Mouse (Mus musculus) ES-E14 (cell line): ENCODE results near the gene Mthfd1l.

Experiments used
- HCFC1 ChIP-seq: IDR thresholded peaks from 2 replicates; pipeline ENCODE4 v1.6.1; 2012; ENCODE audit warnings: low read length, inconsistent platforms, borderline replicate concordance; ENCODE audit not compliant: insufficient read depth
- MAFK ChIP-seq: IDR thresholded peaks from 2 replicates; pipeline ENCODE4 v1.6.1; 2014; ENCODE audit warnings: mild to moderate bottlenecking, low read depth, low read length, inconsistent platforms; ENCODE audit not compliant: insufficient read depth
- ZC3H11A ChIP-seq: IDR thresholded peaks from 2 replicates; pipeline ENCODE4 v1.6.1; 2012; ENCODE audit warnings: low read depth, mild to moderate bottlenecking, inconsistent platforms, low read length, borderline replicate concordance
- ZNF384 ChIP-seq: IDR thresholded peaks from 2 replicates; pipeline ENCODE4 v1.6.1; 2012; ENCODE audit warnings: low read depth, low read length, inconsistent platforms

GRCm38 (mm10) chr10:4079643-4080244, 106.8 kb downstream of the Mthfd1l start:
- TF ChIP-seq ZNF384 (no peak), MAFK (no peak), ZC3H11A (no peak), HCFC1 (no peak)
